28 mouse cellular contexts compared by ENCODE assay signal in genomic region chr9:44977813-44978212, GRCm38 (mm10). TPM values are rescaled to one million over a fixed set of nuclear protein-coding genes. Genes with fewer than 3 reads are reported as not detected.
DNase-seq lines count a peak whose midpoint lies in the region; ATAC-seq and TF ChIP-seq lines count a peak whose summit lies in the region.
"Had no signal": no experiment of that assay in that cellular context is flagged by ENCODE, and none has a peak within 500 bp of the region (broad histone marks: within the 10 kb centered on the region; RNA-seq: fewer than 3 reads in every experiment).

No protein-coding gene starts in this region.

- TF ChIP-seq CTCF in spleen, adult 2 months (IDR thresholded peaks at IDR 0.05; ENCODE audit: extremely low read depth, insufficient read depth, insufficient read length, insufficient replicate concordance): no peak

- no peaks in the 10 kb centered on the region for H3K36me3 ChIP-seq in heart, embryonic 15.5 days
- no peaks in the 10 kb centered on the region for H3K36me3 ChIP-seq in spleen, adult 2 months (ENCODE audit: control insufficient read depth, insufficient read depth, low read length)
- H3K36me3 ChIP-seq: forebrain, embryonic 10.5 days; hindbrain, embryonic 12.5 days; hindbrain, embryonic 15.5 days had no signal

- no peak for DNase-seq in heart, adult 18-20 months
- no peak for DNase-seq in spleen, adult 2 months (ENCODE audit: low read depth in 1 of 2, low spot score in 2 of 2)
- DNase-seq in spleen, postnatal 14 days (ENCODE audit: low spot score in 2 of 2): no peak
- DNase-seq in thymus, postnatal 0 days (ENCODE audit: low spot score): peak; percentile 1
- DNase-seq in thymus, postnatal 14 days: no peak
- DNase-seq: adrenal gland, postnatal 10 days; adrenal gland, postnatal 36 days; cerebellum, adult 18-20 months; cerebellum, adult 9-10 months; cerebellum, postnatal 14 days; gastrocnemius, adult 2 months; gastrocnemius, postnatal 14 days; heart, adult 11 months had no signal

- no peaks in the 10 kb centered on the region for H3K4me1 ChIP-seq in heart, embryonic 15.5 days (replicated peaks)
- H3K4me1 ChIP-seq in spleen, adult 2 months (ENCODE audit: control insufficient read depth, insufficient read depth, insufficient read length): no peaks in the 10 kb centered on the region
- H3K4me1 ChIP-seq: forebrain, embryonic 10.5 days; forebrain, embryonic 13.5 days; hindbrain, embryonic 12.5 days; hindbrain, embryonic 15.5 days had no signal

- no peaks in the 10 kb centered on the region for H3K9me3 ChIP-seq in heart, embryonic 15.5 days (replicated peaks)
- H3K9me3 ChIP-seq: forebrain, embryonic 10.5 days; forebrain, embryonic 13.5 days; hindbrain, embryonic 12.5 days; hindbrain, embryonic 15.5 days had no signal

- no peak overlapping the region for H3K27ac ChIP-seq in heart, embryonic 15.5 days
- H3K27ac ChIP-seq in spleen, adult 2 months (ENCODE audit: insufficient read depth, low read length): peak overlapping the region; percentile 52
- H3K27ac ChIP-seq: forebrain, embryonic 10.5 days; forebrain, embryonic 13.5 days; gastrocnemius, adult 2 months; hindbrain, embryonic 12.5 days; hindbrain, embryonic 15.5 days had no signal

- no peak for TF ChIP-seq POLR2A in spleen, adult 2 months (IDR thresholded peaks at IDR 0.05; ENCODE audit: low read depth, low read length)

- no peak overlapping the region for H3K9ac ChIP-seq in heart, embryonic 15.5 days
- H3K9ac ChIP-seq: forebrain, embryonic 13.5 days; hindbrain, embryonic 12.5 days; hindbrain, embryonic 15.5 days had no signal

- WGBS in heart, embryonic 15.5 days: 55% methylated on average over 6 of the region's 6 CpGs
- 61% methylated on average over 6 of the region's 6 CpGs for WGBS in spleen, adult 2 months

- no peak for ATAC-seq in heart, embryonic 15.5 days (replicated peaks; ENCODE audit: insufficient number of reproducible peaks, insufficient read depth, low FRiP score, low read depth)
- ATAC-seq: forebrain, embryonic 13.5 days; forebrain, embryonic 16.5 days; Patski had no signal

- no peak overlapping the region for H3K4me2 ChIP-seq in heart, embryonic 15.5 days
- H3K4me2 ChIP-seq: forebrain, embryonic 13.5 days; heart, embryonic 11.5 days; hindbrain, embryonic 12.5 days; hindbrain, embryonic 15.5 days had no signal

- H3K4me3 ChIP-seq in heart, embryonic 15.5 days: peak overlapping the region; percentile 1; the same call in 1 of the 2 replicates
- peak overlapping the region; percentile 38; the same call in 1 of the 2 replicates for H3K4me3 ChIP-seq in spleen, adult 2 months (ENCODE audit: extremely low read depth, insufficient read depth, insufficient read length)
- H3K4me3 ChIP-seq: forebrain, embryonic 10.5 days; forebrain, embryonic 13.5 days; gastrocnemius, adult 2 months; hindbrain, embryonic 12.5 days; hindbrain, embryonic 15.5 days had no signal

- peaks cover 10% of the 10 kb centered on the region; the same call in 1 of the 2 replicates for H3K27me3 ChIP-seq in heart, embryonic 15.5 days
- H3K27me3 ChIP-seq in spleen, adult 2 months (ENCODE audit: control insufficient read depth, insufficient read depth, low read length): no peaks in the 10 kb centered on the region

RNA-seq across cellular contexts. Expression of gene Cd3g, which starts 2.4 kb away (rescaled TPM):
- 5.5 and 64.7 TPM in 2 replicates for polyA plus RNA-seq in heart, embryonic 15.5 days (2015; fragmentation: Nextera tagmentation; extraction: Ambion mirVana)
- total RNA-seq in heart, adult 18-20 months (2021): 1 to 10 TPM in 1 of 2 experiments, under 1 TPM in 1; 0.62 to 4.6 TPM
- polyA plus RNA-seq in spleen, adult 2 months (2012; rRNA removed): 12.8 and 14.5 TPM in 2 replicates
- 973 and 1,015 TPM in 2 replicates for polyA plus RNA-seq in thymus, postnatal 0 days (2015; fragmentation: Nextera tagmentation; extraction: Ambion mirVana)
- total RNA-seq: gastrocnemius, adult 2 months; heart, postnatal 25 days had no signal
- polyA plus RNA-seq: embryonic facial prominence, embryonic 11.5 days; forebrain, embryonic 10.5 days; forebrain, embryonic 13.5 days; forebrain, embryonic 16.5 days; heart, embryonic 11.5 days; hindbrain, embryonic 12.5 days; hindbrain, embryonic 15.5 days; Patski had no signal

RNA-seq across cellular contexts. Expression of gene Cd3d, which starts 3.8 kb away (rescaled TPM):
- polyA plus RNA-seq in heart, embryonic 15.5 days (2015; fragmentation: Nextera tagmentation; extraction: Ambion mirVana): 1.4 and 16.0 TPM in 2 replicates
- 1 to 10 TPM in 1 of 2 experiments, not detected in 1; 4.1 TPM for total RNA-seq in heart, adult 18-20 months (2021)
- polyA plus RNA-seq in spleen, adult 2 months (2012; rRNA removed): 19.6 and 24.0 TPM in 2 replicates
- 485 and 511 TPM in 2 replicates for polyA plus RNA-seq in thymus, postnatal 0 days (2015; fragmentation: Nextera tagmentation; extraction: Ambion mirVana)
- total RNA-seq: ES-E14; gastrocnemius, adult 2 months; hematopoietic stem cell, adult 5-6 weeks had no signal
- polyA plus RNA-seq: embryonic facial prominence, embryonic 11.5 days; embryonic facial prominence, embryonic 14.5 days; forebrain, embryonic 10.5 days; forebrain, embryonic 13.5 days; forebrain, embryonic 16.5 days; heart, embryonic 11.5 days; heart, embryonic 14.5 days; hindbrain, embryonic 12.5 days; hindbrain, embryonic 15.5 days; intestine, embryonic 14.5 days; Patski had no signal

RNA-seq across cellular contexts. Expression of gene Ube4a, which starts 12.4 kb away (rescaled TPM):
- 14.7 and 17.6 TPM in 2 replicates for polyA plus RNA-seq in heart, embryonic 15.5 days (2015; fragmentation: Nextera tagmentation; extraction: Ambion mirVana)
- 10 to 100 TPM; 33.8 to 35.5 TPM for total RNA-seq in heart, adult 18-20 months (2021)
- polyA plus RNA-seq in spleen, adult 2 months (2012; rRNA removed): 6.5 and 9.5 TPM in 2 replicates
- 18.6 and 19.5 TPM in 2 replicates for polyA plus RNA-seq in thymus, postnatal 0 days (2015; fragmentation: Nextera tagmentation; extraction: Ambion mirVana)

RNA-seq across cellular contexts. Expression of gene Cd3e, which starts 31.6 kb away (rescaled TPM):
- 2.9 and 43.3 TPM in 2 replicates for polyA plus RNA-seq in heart, embryonic 15.5 days (2015; fragmentation: Nextera tagmentation; extraction: Ambion mirVana)
- total RNA-seq in heart, adult 18-20 months (2021): 1 to 10 TPM in 1 of 2 experiments, under 1 TPM in 1; 0.47 to 6.4 TPM
- polyA plus RNA-seq in spleen, adult 2 months (2012; rRNA removed): 42.8 and 44.8 TPM in 2 replicates
- polyA plus RNA-seq in thymus, postnatal 0 days (2015; fragmentation: Nextera tagmentation; extraction: Ambion mirVana): 511 and 576 TPM in 2 replicates
- total RNA-seq: gastrocnemius, adult 2 months; gastrocnemius, postnatal 14 days had no signal
- polyA plus RNA-seq: embryonic facial prominence, embryonic 11.5 days; forebrain, embryonic 10.5 days; forebrain, embryonic 13.5 days; forebrain, embryonic 16.5 days; heart, embryonic 11.5 days; heart, embryonic 14.5 days; hindbrain, embryonic 12.5 days; Patski had no signal

RNA-seq across cellular contexts. Expression of gene Atp5l, which starts 57.3 kb away (rescaled TPM):
- 1,028 and 1,424 TPM in 2 replicates for polyA plus RNA-seq in heart, embryonic 15.5 days (2015; fragmentation: Nextera tagmentation; extraction: Ambion mirVana)
- total RNA-seq in heart, adult 18-20 months (2021): 1,000 to 10,000 TPM; 1,708 to 2,082 TPM
- 65.8 and 79.4 TPM in 2 replicates for polyA plus RNA-seq in spleen, adult 2 months (2012; rRNA removed)
- 971 and 1,014 TPM in 2 replicates for polyA plus RNA-seq in thymus, postnatal 0 days (2015; fragmentation: Nextera tagmentation; extraction: Ambion mirVana)

Comparison
In these comparisons a context has a peak if more than half of its experiments do, and no peak if none do; other contexts are left out.
1. RNA of gene Cd3g, which starts 2.4 kb away (polyA plus RNA-seq): 973 to 1,015 TPM in thymus, postnatal 0 days; 12.8 to 14.5 TPM in spleen, adult 2 months and 5.5 to 64.7 TPM in heart, embryonic 15.5 days; every median in the first group is over 10 times any median in the second.
2. RNA of gene Cd3d, which starts 3.8 kb away (polyA plus RNA-seq): 485 to 511 TPM in thymus, postnatal 0 days; 19.6 to 24.0 TPM in spleen, adult 2 months and 1.4 to 16.0 TPM in heart, embryonic 15.5 days; every median in the first group is over 10 times any median in the second.